Mouse (Mus musculus): ENCODE results near the gene Leprot.

DNA sequence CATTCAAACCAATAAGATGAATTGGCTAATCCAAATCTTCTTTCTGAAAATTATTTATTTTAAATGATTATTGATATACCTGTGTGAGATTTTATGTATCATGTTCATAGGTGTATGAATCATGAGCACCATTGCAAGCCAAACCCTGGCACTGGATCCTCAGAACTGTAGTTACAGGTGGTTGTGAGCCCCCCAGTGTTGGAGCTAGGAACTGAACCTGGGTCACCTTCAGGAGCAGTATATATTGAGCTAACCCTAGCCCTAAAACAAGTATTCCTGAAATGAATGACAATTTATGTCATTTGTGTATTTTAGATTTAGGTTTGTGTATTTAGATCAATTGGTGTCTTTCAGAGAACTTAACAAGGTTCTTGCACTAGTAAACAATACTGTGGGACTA, 45.8 kb upstream of the Leprot start:
- TF ChIP-seq CTCF (IDR thresholded peaks at IDR 0.05; ENCODE audit: borderline replicate concordance, control insufficient read depth, extremely low read depth, insufficient read depth, low read length, poor library complexity) (no peak), POLR2A (IDR thresholded peaks at IDR 0.05; ENCODE audit: control insufficient read depth, extremely low read depth, insufficient read depth, low read length, poor library complexity) (no peak)
